Mouse (Mus musculus): ENCODE data around the gene Mphosph10.

The Mphosph10 gene

DNA sequence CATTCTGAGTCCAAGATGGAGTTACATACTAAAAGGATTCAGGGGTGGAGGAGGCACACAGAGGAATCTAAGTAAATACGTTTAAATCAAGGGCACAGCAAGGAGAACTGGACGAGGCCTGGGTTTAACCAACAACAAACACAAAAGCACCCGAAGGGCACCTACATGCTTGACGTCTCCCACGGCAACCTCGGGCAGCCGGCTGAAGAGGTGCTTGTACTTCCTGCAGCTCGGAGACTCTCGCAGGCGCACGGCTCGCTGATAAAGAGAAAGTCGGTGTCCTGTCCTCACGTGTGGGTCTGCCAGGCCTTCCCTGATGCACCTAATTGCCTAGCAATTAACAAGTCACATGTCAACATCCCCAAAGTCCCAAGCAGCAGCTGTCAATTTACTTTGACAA, 37.9 kb downstream of the Mphosph10 start:
- no peak for DNase-seq (ENCODE audit: extremely low spot score, low read depth, low spot score)

DNA sequence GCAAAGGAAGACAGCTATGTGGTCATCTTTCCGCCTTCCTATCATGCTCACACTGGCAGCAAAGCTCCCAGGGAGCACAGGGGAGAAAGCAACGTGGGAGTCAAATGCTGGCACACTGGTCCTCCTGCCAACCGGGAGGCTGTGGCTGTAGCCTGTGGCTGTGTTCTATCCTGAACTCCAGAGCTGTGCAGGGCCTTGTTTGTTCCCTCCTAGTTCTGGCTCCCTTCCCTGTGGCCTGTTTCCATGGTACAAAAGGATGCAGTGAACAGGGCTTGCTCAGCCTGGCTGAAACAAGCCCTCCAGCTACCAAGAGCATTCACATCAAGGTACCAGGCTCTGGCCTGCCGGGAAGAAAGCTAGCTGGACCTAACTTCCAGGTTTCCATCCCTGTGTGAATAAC, 41.0 kb downstream of the Mphosph10 start:
- no peak for DNase-seq (ENCODE audit: extremely low spot score, low read depth, low spot score)

DNA sequence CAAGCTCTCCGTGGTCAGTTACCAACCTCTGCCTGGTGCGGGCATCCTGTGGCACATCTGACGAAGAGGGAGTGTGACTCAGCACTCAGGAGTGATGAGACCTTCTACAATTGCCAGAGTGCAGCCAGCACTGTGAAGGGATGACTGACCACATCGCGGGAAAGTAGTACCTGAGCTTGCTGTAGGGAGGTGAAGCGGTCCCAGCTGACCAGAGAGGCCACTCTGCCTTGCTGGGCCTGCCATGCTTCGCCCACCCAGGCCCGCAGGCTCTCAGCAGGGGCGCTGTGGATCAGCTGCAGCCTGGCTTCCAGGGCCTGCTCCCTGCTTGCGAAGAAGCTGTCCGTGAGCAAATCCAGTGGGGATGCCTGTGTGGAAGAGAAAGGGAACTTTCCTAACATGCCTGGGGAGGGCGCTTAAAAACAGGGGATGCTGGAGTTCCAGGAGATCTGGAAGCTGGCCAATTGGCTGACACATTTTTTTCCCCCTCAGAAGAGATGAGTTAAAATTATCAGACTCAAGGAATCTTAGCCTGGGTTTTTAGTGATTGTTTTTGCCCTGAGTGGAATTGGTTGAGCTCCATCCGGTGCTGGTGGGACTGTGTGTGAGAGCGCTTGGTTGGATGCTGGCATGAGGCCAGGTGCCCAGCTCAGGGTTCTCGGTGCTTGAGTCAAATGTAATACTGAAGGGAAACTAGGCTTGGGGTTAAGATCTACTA, 42.8 kb downstream of the Mphosph10 start:
- DNase-seq (ENCODE audit: extremely low spot score, low read depth, low spot score): no peak

DNA sequence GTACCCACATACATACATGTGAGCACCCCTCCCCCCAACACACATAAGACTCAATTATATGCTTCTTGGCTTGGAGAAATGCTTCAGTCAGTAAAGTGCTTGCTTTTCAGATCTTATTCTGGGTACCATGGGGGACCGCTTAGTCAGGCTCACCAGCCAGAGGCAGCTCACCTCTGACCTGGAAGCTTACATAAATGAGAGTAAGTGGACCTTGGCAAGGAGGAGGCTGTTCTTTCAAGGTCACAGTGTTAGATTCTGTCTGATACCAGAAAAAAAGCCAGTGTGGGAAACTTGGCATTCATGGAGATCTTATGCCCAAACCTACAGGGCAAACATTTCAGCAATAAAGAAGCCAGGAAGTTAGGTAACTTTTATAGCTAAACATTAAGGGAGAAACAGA, 44.3 kb downstream of the Mphosph10 start:
- DNase-seq (ENCODE audit: extremely low spot score, low read depth, low spot score): no peak

DNA sequence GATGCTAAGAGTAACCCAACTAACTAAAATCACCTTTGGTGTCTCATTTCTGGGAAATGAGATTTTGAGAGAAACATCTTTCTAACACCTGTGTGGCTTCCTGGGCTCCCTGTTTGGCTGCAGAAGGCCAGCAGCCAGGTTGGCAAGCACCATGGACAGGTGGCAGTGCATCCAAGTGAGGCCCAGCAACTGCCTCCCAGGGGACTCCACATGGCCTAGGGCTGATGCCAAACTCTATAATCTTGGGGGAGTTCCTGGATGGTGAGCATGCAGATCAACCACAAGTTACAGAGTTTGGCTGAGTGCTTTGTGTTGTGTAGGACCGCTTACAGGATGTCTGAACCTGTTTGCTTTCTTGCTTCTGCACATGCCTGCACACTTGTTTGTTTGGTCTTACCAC, 59.4 kb downstream of the Mphosph10 start:
- DNase-seq (ENCODE audit: extremely low spot score, low read depth, low spot score): no peak

DNA sequence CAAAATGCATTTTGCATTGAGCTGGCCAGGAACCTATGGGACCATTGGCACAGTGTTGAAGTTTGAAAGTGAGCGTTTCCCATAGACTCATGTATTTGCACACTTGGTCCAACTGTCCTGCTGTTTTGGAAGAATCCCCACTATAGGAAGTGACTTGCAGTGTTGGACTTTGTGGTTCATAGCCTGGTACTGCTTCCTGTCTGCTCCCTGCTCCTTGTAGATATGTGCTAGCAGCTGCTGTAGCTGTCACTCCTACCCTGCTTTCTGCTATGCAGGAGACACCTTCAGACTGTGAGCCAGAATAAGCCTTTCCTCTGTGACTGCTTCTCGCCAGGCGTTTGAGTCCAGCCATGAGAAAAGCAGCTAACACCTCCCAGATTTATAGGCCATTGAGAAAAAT, 60.8 kb downstream of the Mphosph10 start:
- no peak for DNase-seq (ENCODE audit: extremely low spot score, low read depth, low spot score)

DNA sequence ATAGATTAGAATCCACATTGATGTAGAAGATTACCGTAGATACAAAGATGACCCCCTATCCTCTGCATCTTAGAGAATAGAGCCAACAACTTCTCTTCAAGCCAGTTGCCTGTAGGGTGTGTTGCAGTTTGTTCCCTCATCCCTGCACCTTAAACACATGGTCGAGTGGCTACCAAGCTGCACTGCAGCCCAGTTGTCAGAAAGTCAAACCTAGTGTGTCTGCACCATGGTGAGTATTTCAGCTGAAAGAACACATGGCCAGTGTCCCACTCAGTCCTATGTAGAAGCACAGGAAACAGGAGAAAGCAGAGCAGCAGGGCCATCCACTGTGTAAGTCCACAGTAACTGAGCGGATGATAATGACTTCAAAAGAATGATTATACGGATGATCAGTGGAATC, 64.6 kb downstream of the Mphosph10 start:
- DNase-seq (ENCODE audit: extremely low spot score, low read depth, low spot score): no peak

DNA sequence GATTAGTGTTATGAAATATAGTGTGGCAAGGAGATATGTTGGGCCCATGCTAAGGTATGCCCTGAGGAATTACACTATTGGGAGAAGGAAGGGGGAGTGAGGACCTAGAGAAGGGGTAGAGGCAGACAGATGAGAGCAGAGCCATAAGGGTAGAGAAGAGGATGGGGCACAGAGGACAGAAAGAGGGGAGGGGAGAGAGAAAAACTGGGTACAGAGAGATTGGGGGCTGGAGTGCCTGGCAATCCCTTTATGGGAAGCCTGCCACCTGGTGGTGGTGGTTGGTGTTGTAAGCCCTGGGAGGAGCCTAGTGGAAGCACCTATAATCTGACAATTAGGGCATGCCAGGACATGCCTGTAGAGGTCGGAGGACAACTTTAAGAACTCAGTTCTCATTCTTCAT, 65.2 kb downstream of the Mphosph10 start:
- peak; percentile 24 for DNase-seq (ENCODE audit: extremely low spot score, low read depth, low spot score)

Data from hindlimb bud, embryonic 11.5 days (tissue).